Mouse (Mus musculus) frontal cortex, postnatal 10 days (tissue): ENCODE results near the gene Lurap1l.
"Not testable (repeated sequence)": the region's sequence is repeated elsewhere in the genome, so short reads cannot be mapped to it uniquely, and the experiment has no call there.

Source experiments
- DNase-seq, 2 experiments: peaks; one replicate each; pipeline ENCODE4 v3.0.0; 2022; ENCODE audit warnings: low spot score in 2 of 2, mixed read lengths in 1 of 2

Gene Lurap1l

DNA sequence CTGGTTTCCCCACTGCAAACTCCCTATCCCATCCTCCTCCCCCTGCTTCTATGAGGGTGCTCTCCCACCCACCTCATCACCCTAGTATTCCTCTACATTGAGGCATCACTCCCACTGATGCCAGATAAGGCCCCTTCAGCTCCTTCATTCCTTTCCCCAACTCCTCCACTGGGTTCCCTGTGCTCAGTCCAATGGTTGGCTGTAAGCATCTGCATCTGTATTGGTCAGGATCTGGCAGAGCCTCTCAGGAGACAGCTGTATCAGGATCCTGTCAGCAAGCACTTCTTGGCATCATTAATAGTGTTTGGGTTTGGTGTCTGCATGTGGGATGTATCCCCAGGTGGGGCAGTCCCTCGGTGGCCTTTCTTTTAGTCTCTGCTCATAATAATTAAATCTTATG is 6.7 kb downstream of the Lurap1l start:
- not testable (repeated sequence) for DNase-seq

DNA sequence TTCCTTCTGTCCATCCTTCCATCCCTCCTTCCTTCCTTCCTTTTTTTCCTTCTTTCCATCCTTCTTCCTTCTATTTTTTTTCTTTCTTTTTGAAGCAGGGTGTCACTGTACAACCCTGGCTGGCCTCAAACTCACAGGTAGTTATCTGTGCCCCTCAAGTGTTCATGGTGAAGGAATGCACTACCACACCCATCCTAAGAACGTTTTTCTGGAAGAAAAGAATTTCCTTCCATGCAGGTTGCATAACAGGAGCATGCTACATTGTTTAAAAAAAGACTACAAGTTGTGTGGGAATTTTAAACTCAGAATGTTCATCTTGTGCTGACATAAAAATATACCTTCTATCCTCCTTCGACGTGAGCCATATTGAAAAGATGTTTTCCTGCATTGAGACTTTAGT is 7.4 kb downstream of the Lurap1l start:
- no peak for DNase-seq

DNA sequence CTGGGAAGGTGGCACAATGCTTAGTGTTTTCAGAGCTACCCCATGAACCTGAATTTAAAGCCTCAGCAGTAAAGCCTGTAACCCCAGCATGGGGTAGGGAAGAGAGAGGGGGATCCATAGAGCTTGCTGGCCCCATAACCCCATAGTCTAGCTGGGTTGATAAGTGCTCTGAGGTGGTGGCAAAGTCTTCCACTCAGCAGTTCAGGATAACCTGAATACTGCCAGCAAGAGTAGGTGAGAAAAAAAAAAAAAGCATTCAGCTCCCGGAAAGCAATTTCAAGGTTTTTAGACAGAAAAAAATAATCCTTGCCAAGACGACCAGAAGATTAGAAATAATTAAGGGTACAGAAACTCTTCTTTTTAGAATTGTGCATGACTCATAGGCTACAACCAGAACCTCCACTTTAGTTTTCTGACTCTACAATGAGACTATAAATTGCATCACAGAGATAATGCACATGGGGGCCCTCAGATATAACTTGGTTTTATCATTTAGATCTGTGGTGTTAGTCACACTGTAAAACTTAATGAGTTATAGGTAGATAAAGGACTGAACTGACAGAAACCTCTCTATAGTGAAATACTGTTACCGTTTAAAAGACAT is 8.2 kb downstream of the Lurap1l start:
- no peak for DNase-seq

DNA sequence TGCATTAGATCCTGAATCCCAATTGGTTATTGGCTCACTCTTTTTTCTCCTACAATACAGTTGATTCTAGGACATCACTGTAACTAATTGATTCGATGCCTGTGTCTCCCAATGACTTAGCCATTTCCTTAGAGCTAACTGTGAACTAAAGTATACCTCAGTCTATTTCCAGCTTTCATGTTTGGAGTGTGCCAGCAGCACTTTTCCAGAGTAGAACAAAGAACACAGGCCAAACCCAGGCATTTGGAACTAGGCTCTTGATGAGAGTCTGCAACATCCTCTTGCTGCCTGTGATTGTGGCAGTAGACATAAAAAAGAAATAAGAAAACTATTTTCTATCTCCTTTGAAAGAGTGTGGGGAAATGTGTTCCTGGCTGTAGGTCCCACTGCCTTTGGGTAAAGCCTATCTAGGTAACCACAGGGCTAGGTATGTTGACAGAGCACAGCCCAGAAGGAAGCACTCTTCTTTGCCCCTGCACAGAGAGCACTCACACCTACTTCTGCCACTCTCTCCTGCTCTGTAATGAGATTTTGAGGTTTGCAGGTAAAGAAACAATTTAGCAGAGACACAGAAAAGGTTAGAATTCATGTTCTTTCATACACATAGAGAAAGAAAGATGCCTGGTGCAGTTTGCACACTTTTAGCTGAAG is 8.9 kb downstream of the Lurap1l start:
- no peak for DNase-seq

DNA sequence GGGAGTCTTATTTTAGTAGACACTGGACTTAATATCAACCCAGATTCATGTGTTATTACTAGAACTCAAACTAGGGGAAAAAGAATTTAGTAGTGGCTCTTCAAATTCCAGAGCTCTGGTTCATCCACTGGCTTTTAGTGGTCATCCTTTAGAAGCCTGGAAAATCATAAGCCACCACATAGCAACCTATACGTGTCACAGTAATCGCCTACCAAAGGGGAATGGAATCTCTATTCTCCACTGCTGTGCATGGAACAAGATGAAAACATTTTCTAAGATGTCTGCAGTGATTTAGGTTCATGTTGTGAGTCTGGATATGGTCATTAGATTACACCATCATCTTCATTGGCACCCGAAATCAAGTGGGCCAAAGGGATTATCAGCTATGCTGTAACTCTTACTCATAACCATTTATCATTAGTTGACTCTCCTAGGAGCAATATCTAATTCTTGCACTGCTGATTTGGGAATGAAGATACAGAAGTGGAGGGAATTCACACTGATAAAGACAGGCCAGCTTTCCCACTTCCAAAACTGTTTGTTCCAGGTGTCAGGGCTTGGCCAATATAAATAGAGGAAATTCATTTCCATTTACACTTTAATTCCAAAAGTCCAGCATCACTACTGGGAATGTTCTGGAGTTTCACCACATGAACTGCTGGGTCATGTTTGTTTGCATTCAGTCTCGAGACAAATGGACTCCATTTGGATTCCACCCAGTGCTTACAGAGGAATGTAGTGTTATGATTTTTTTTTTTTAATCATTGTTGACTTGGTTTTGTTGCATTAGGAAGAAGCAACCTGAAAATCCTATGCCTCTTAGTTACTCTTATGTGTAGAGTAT is 11.4 kb downstream of the Lurap1l start:
- DNase-seq = no peak

DNA sequence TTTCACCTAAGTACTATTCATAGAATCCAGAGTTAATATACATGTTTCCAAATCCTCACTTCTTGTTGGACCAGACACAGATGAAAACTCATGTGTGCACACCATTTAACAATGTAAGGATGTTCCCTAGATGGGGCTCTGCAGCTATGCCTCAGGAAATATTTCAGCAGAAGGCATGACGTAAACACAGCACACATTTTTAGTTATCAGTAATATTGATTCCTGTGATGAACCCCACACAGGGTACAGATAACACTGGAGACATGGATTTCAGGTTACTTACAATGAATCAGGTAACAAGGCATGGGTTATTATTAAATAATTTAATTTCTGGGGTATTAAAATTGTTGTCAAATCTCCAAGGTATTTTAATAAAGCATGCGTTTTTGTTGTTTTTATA is 12.2 kb downstream of the Lurap1l start:
- DNase-seq = no peak

DNA sequence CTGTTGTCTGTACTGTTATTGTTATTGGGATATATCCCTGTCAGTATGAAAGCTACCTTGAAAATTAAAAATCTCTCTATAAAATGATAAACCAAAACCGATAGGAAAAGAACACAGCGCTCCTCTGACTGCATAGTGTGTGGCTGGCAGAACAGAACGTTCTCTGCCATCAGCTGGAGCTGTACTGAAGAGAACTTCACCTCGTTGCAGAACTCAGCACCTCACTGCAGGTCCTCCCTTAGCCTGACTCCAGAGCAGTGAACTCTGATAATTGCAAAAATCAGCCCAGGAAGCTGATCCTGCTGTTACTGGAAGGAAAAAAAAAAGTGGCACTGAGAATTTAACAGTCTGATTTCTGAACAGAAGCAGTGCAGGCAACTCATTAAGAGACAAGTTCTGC is 14.4 kb downstream of the Lurap1l start:
- no peak for DNase-seq

DNA sequence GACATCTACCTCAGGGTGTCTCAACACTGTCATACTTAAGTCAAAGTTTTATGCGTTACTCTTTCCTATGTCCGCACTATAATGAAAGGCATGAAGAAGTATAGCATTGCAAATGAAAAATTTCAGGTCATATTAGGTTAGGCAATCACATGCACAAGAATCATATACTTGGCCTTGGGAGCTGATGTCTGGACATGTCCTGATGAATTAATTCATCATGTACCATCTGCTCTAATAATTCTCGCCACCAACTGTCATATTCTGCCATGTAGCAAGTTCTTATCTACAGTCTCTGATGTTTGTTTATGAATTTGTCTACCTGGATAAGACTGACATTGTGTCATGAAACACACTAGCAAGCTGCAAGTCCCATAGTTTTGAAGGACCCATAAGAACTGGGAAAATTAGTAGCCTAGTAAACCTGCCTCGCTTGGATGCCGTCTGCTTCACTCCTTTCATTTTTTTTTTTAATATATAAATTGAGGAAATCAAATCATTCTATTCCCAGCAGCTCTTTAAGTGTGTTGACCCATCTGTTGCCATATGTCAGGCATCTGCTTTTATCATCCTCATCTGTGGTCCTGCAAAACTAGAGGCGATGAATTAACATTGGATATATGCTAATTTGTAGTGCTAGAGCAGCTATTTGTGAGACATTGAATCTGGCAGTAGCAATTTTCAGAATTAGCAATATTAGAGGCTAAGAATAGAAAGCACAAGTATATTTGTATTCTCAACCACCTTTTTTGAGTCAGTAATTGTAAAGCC is 15.5 kb downstream of the Lurap1l start:
- DNase-seq = no peak

DNA sequence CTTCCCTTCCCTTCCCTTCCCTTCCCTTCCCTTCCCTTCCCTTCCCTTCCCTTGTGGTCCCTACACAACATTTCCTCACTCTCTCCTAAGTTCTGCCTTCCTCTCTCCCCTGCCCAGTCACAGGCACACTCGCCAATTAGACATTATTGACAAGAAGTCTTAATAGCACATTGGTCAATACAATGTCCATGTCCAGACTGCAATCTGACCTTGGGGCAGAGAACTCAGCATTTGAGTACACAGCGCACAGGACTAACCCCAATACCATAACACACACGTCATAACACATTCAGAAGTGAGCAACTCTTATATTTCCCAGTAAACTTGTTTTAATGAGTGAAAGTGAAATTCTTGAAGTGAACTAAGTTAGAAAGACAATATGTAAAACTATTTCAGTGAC is 24.3 kb downstream of the Lurap1l start:
- DNase-seq = no peak

DNA sequence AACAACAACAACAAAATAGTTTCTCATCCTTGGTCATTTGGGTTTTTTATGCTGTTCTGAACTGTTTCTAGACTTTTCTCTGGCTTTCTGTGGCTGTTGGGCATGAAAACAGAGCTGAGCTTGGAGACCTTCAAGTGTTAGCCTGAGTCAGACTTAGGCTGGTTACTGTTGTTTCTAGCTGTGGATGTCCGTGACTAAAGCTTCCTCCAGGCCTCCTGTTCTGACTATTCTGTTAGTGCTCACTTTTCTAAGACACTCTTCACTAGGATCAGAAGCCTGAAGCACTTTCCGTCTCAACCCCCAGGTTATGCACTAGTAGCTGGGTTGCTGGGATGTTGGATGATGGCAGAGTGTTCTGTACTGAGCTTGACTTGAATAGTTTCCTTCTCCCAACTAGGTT is 28.7 kb downstream of the Lurap1l start:
- DNase-seq = no peak

DNA sequence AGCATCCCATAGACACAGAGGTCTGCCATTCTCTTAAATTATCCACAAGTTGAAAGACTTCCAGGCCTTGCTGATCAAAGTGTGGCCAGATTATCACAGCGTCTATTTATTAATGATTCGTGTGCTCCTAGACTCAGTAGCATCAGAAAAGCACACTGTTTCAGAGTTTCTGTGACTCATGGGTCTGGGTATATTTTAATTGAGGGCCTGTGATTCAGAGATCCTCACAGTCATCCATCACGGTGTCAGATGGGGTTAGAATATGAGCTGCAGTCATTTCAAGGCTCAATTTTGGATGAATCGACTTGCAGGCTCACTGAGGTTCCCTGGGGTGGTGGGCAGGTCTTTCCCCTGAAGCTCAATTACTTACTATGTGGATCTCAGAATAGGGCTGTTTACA is 30.5 kb downstream of the Lurap1l start:
- DNase-seq = no peak

DNA sequence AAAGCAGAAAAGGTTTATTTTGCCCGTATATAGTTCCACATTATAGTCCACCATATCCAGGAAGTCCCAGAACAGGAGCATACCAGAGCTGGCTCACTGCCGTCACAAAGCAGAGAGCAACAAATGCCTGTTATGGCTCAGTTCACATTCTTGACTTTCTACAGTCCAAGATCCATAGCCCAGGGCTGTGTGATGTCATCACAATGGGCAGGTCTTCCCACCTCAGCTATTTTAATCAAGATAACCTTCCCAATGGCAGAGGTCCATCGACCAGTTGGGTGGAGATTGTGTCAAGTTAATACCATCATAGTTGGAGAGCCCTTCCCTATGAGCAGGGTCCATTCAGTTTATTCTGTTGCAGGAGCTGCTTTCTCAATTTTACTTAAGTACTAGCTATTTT is 31.5 kb downstream of the Lurap1l start:
- DNase-seq = no peak

DNA sequence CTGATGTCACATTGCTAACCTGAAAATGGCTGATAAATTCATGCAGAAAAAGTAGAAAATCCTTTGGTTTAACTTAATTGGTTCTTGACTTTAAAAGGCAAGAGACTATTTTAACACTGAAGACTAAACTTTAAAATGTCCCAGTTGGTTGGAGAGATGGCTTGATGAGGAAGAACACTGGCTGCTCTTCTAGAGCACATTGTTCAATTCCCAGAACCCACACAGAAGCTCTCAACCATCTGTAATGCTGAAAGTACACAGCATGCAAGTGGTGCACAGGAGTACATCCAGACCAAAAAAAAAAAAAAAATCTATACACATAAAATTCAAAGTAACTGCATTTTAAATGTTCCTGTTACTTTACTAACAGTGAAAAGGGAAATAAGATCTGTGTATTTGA is 34.2 kb downstream of the Lurap1l start:
- no peak for DNase-seq

DNA sequence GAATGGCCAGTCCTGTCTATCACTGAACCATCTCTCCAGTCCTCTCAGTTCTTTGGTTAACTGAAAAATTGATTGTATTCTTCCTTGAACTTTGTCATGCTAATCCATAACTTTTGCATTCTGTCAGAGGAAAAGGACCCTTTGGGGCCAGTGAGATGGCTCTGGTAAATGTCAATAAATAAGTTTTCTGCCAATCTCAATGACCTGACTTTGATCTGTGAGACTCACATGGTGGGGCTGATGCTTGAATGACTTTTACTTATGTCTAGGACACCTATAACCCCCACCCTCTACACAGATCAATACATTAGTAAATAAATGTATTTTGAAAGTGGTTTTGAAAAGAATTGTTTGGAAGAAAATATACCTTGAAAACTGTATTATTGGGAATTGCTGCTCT is 38.7 kb downstream of the Lurap1l start:
- DNase-seq = no peak

DNA sequence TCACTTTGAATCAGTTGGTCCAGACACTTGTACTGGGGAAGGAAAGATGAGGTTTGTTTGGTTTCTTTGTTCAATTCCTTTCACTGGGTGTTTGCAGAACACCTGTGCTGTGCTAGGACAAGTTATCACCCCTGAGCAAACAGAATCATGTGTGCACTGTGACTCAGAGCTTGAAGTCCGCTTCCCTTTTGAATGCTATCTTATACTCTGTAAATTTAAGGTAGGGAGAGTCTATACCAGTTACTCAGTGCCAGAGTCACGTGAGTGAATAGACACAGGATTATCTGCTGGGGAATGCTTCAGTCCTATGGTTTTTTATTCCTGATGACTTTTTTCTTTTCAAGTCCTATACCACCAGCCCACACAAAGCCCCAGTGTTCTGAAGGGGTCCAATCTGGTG is 39.3 kb downstream of the Lurap1l start:
- DNase-seq = no peak

DNA sequence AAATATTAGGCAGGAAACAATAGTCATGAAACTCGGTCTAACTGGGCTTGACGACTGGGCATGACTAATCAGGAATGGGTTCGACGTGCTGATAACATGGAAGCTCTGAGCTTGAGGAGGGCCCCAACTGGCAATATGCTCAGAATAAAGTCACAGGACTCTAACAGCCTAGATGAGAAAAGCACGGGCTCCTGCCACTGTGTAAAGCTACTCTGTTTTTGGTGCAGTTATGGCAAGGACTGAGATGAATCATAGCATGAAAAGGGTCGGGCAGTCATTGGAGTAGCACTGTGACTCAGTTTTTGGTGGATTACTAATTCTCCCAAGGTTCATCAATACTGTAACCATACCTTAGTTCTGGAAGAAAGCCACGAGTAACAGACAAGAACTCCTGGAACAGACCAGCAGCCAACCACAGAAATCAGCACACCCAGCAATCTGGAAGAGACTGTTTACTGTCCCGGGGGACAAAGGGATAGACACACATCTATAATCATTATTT is 39.9 kb downstream of the Lurap1l start:
- no peak for DNase-seq

DNA sequence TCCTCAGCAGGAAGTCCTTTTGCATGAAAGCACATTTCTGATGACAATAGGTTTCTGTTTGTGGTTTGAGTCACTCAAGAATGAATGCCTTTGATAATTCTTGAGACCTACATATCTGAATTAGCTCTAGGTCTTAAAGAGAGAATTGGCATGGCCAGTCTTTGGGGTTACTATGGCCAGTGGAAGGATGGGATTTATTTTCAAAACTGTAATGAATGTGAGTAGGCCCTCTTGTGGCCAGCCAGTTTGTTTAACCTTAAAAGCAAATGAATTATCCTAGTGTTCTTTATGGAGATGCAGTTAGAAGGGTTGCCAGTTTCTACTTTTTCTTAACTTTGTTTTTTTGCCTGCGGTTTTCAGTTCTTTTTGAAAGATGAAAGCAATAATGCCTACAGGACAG is 42.2 kb downstream of the Lurap1l start:
- no peak for DNase-seq

DNA sequence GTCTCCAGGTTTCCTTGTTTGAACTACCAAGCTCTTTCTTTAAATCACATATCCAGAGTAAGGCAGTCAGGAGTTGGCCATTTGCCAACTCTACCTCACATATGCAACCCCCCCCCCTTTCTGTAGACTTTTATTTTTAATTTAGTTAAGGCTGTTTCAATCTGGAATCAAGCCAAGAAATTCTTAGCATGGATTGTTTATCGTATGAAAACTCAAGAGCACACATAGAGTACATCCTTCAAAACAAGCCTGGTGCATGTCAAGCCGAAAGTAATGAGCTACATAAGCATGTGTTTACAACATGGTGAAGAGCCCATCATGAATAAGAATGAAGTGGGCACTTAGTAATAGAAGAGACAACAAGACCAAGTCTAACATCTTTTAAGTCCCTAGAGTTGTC is 45.5 kb downstream of the Lurap1l start:
- DNase-seq = no peak

DNA sequence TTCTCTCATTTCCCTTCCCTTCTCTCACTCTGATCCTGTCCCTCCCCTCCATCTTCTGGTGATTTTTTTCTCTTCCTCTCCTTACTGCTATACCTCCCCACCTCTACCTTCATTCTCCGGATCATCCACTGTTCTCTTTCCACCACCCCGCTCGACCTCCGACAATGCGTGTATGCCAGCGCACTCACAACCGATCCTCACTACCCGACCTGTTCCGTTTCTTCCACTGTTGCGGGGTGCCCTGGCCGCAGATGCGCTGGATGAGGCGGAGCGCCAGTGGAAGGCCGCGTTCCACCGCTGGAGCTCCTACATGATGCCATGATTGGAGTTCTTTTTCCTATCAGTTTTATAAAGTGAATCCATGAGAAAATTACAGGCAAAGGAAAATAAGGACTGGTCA is 57.1 kb downstream of the Lurap1l start:
- DNase-seq = no peak

DNA sequence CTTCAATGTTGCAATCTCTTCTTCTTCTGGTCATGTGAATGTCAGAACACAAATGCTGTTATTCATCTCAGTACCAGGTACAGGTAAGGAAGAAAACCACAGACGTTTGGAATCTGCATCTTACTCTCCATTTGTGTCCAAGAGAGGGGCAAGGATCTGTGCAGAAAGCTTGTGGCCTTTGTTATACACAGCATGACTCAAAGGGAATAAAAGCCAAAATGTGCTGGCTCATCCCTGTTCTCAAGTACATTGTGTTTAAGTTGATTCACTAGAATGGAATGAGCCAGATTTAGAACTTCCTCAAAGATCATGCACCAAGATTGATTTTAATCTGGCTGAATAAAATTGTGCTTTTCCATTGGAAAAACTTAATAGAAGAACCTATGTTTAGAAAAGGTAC is 61.4 kb downstream of the Lurap1l start:
- no peak for DNase-seq

DNA sequence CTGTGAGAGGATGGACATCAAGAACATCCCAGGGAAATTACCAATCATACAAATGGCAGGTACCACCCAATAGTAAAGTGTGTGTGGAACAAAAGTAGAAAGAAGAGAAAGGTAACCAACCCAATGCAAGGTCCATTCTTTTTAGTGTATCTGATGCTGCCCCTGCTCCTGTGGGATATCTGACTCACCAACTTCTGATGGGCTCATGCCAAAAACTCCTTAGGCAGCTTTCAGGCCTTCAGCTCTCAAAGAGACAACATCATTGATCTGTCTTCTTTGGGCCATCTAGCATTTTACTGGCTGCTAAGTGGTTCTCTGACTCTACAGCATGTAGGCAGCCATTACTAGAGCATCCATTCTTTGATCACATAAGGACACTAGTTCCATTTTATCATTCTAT is 63.5 kb downstream of the Lurap1l start:
- DNase-seq = no peak

DNA sequence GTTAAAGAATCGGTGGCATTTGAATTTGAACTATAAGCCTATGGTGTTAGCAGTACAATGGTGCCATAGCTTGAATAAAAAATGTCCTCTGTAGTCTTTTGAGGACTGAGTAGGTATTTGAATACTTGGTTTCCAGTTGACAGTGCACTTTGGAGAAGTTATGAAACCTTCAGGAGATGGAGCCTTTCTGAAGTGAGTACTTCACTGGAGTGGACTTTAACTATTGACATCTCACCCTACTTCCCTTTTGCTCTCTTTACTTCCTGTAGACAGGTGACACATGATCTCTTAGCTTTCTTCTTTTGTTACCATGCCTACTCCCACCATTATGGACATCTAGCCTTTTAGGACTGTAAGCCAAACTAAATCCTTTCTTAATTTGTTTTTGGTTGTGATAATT is 80.4 kb downstream of the Lurap1l start:
- DNase-seq = no peak
